Mouse (Mus musculus) limb, embryonic 15.5 days (tissue): Measurements from ENCODE around the gene Fank1. TPM values are rescaled to one million over a fixed set of nuclear protein-coding genes. Genes with fewer than 3 reads are reported as not detected.

Experiments used
- ATAC-seq: fragments of 200-750 bp; cut with Nextera tagmentation; 2 replicates; pipeline ENCODE4 v1.8.0; 2017; ENCODE audit warnings: low read depth, moderate TSS enrichment; ENCODE audit not compliant: insufficient number of reproducible peaks, low FRiP score, low TSS enrichment
- H3K27ac ChIP-seq: fragments of 300-500 bp; sonication (generic); 2 replicates; pipeline ENCODE4 v1.5.1; 2015; ENCODE audit warnings: moderate library complexity, mild to moderate bottlenecking, inconsistent platforms
- H3K27me3 ChIP-seq: fragments of 300-500 bp; sonication (generic); 2 replicates; pipeline ENCODE4 v1.6.1; 2015; ENCODE audit warnings: inconsistent platforms
- H3K36me3 ChIP-seq: fragments of 300-500 bp; sonication (generic); 2 replicates; pipeline ENCODE4 v1.6.1; 2015; ENCODE audit warnings: inconsistent platforms
- H3K4me1 ChIP-seq: fragments of 300-500 bp; sonication (generic); 2 replicates; pipeline ENCODE4 v1.6.1; 2015; ENCODE audit warnings: inconsistent platforms
- H3K4me2 ChIP-seq: fragments of 300-500 bp; sonication (generic); 2 replicates; pipeline ENCODE4 v1.6.1; 2015; ENCODE audit warnings: mild to moderate bottlenecking, inconsistent platforms
- H3K4me3 ChIP-seq: fragments of 300-500 bp; sonication (generic); 2 replicates; pipeline ENCODE4 v1.5.1; 2015; ENCODE audit warnings: mild to moderate bottlenecking, inconsistent platforms
- H3K9ac ChIP-seq: fragments of 300-500 bp; sonication (generic); 2 replicates; pipeline ENCODE4 v1.6.1; 2015; ENCODE audit warnings: inconsistent platforms
- H3K9me3 ChIP-seq: fragments of 300-500 bp; sonication (generic); 2 replicates; pipeline ENCODE4 v1.6.1; 2016; ENCODE audit warnings: inconsistent platforms
- WGBS: fragments of 180-500 bp; shearing (Covaris S2); methylation state at CpG from one replicate; pipeline ENCODE4 v1.1.7; 2015; 5-methylcytosine and 5-hydroxymethylcytosine counted together
- polyA plus RNA-seq: library from polyadenylated mRNA; unstranded; fragments of >200 nt; fragmentation: Nextera tagmentation; extraction: Ambion mirVana; gene quantifications from 2 replicates; pipeline ENCODE4 v1.2.1, GENCODE M21; 2015

The Fank1 gene
- polyA plus RNA-seq, 1 experiment from 2014 or later = not detected

DNA sequence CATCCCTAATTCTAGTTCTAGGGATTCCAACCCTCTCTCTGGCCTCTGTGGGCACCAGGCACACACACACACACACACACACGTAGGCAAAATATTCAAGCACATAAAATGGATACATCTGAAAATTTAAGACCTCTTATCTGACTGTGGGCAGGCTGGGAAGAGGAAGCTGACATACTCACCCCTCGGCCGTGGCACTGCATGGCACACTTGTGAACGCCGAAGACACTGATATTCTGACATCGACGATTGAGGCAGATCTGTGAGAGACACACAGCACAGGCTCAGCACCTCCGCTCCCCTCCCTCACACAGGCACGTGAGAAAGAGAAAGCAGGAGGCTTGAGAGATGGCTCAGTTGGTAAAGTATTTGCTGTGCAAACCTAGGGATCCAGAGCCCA lies 139.6 kb downstream of the Fank1 start:
- H3K4me3 ChIP-seq = no peak overlapping the region
- WGBS = 86% methylated on average over 9 of the region's 9 CpGs

DNA sequence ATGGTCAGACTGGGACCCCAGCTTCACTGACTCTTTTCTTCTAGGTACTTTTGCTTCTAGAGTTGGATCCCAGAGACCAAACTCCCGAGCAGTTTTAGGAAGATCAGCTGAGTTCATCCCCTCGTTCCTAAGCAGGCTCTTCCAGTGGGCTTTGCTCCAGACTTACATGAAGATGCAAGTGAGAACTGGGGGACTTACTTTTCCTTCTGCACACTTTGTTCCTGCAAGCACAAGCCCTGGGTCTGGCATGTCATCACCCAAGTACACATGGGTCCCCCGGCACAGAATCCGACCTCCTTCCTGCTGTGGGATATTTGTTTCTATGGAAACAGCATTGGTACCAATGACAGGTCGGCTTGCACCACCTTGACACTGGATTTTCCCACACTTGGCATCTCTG lies 142.6 kb downstream of the Fank1 start:
- Histone ChIP-seq H3K4me2 (no peak overlapping the region), H3K4me3 (no peak overlapping the region), H3K27me3 (no peaks in the 10 kb centered on the region), H3K4me1 (0 out of 2 replicates have a peak, but pooled peaks cover 4% of the 10 kb centered on the region), H3K9ac (no peak overlapping the region), H3K9me3 (no peaks in the 10 kb centered on the region), H3K36me3 (no peaks in the 10 kb centered on the region), H3K27ac (no peak overlapping the region)
- 60% methylated on average over 5 of the region's 5 CpGs for WGBS
- no peak for ATAC-seq

More for the DNA sequence above, 139.6 kb downstream of the Fank1 start:
- 0 out of 2 replicates have a peak, but pooled peaks cover 4% of the 10 kb centered on the region for H3K4me1 ChIP-seq
- H3K27me3 ChIP-seq = no peaks in the 10 kb centered on the region
- no peak for ATAC-seq
- no peak overlapping the region for H3K9ac ChIP-seq
- no peaks in the 10 kb centered on the region for H3K9me3 ChIP-seq
- H3K4me2 ChIP-seq = no peak overlapping the region
- no peak overlapping the region for H3K27ac ChIP-seq
- H3K36me3 ChIP-seq = no peaks in the 10 kb centered on the region

DNA sequence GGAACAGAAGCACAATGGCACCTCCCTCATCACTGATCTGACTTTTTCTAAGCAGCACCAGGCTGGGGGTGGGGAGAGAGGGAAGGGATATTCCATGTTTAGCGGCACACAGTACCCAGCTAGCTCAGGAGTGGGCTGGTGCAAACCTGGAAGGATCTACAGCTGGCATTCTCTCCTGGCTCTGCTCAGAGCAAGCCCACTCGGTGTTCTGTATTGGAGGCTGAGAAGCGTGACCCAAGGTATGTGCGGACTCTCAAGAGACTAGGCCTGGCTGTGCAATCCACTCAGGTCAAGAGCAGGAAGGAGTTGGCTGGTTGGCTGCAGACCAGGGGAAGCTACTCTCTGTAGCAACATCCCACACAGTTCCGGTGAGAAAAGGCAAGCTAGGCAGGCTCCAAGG lies 143.3 kb downstream of the Fank1 start:
- no peak overlapping the region for H3K27ac ChIP-seq
- ATAC-seq = 0 out of 2 replicates have a peak, but pooled peaks have one; percentile 35
- WGBS = 82% methylated on average over 5 of the region's 5 CpGs

DNA sequence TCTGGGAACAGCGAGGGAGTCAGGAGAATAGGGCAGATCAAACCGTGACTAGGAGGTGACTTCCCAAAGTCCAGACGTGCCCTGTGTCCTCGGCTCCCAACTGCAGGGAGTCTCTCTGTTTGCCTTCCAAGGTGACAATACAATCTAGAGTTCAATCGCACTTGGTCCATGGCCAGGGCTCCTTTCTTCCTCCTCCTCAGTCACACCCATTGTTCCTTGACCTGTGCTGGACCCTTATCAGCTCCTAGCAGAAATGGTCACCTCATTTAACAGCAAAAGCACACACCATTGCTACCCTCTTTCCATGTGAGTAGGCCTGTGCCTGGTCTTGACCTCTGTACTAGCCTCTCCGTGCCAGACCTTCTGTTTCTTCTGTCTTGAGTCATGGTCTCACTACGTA lies 144.1 kb downstream of the Fank1 start:
- Histone ChIP-seq H3K9ac (no peak overlapping the region), H3K9me3 (no peaks in the 10 kb centered on the region), H3K4me1 (0 out of 2 replicates have a peak, but pooled peaks cover 4% of the 10 kb centered on the region), H3K27ac (no peak overlapping the region), H3K4me2 (no peak overlapping the region), H3K36me3 (no peaks in the 10 kb centered on the region), H3K4me3 (no peak overlapping the region), H3K27me3 (no peaks in the 10 kb centered on the region)
- WGBS = 90% methylated on average over 7 of the region's 7 CpGs
- ATAC-seq = no peak

More for the DNA sequence above, 143.3 kb downstream of the Fank1 start:
- Histone ChIP-seq H3K36me3 (no peaks in the 10 kb centered on the region), H3K4me2 (no peak overlapping the region), H3K4me1 (0 out of 2 replicates have a peak, but pooled peaks cover 4% of the 10 kb centered on the region), H3K4me3 (no peak overlapping the region), H3K27me3 (no peaks in the 10 kb centered on the region), H3K9ac (no peak overlapping the region), H3K9me3 (no peaks in the 10 kb centered on the region)

DNA sequence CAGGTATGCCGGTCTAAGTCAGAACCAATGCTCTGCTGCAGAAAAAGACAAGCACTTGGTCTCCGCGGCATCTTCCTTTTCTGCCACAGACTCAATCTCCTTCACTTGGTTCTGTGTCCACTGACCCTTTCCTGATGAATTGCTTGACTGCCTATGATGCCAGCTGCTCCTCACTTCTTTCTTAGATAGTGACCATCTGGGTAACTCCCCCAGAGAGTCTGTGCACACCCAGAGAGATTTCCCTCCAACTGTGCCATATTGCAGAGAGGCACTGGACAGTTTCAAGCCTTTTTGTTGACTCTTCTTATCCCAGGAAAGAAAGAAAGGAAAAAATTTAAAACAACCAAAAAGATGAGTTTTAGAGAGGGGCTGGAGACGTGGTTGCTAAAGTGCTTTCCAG lies 144.6 kb downstream of the Fank1 start:
- 94% methylated on average over 4 of the region's 4 CpGs for WGBS
- Histone ChIP-seq H3K27ac (no peak overlapping the region), H3K9me3 (no peaks in the 10 kb centered on the region), H3K4me1 (0 out of 2 replicates have a peak, but pooled peaks cover 4% of the 10 kb centered on the region), H3K27me3 (no peaks in the 10 kb centered on the region), H3K9ac (no peak overlapping the region), H3K4me3 (no peak overlapping the region), H3K4me2 (no peak overlapping the region), H3K36me3 (no peaks in the 10 kb centered on the region)
- ATAC-seq = no peak

DNA sequence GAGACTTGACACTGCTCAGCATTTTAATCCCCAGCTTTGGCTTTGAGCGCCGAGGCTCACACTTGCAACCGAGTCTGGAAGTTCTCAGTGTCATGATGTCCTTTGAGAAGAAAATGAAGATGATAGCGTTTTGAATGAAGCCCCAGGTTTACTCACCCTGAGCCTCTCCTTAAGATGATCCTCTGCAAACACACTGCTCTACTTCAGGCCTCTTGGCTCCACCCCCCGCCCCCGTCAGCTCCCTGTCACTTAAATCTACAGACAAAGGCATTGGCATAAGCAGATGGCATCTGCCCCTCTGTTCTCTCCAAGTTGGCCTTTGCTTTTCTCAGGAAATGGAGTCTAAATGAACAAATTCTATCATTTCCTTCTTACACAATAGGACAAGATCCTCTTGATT lies 147.3 kb downstream of the Fank1 start:
- H3K27me3 ChIP-seq = no peaks in the 10 kb centered on the region
- H3K4me1 ChIP-seq = 0 out of 2 replicates have a peak, but pooled peaks cover 4% of the 10 kb centered on the region
- H3K4me3 ChIP-seq = no peak overlapping the region
- no peaks in the 10 kb centered on the region for H3K9me3 ChIP-seq
- H3K36me3 ChIP-seq = no peaks in the 10 kb centered on the region; the same call in 1 of the 2 replicates
- H3K27ac ChIP-seq = no peak overlapping the region
- no peak for ATAC-seq
- H3K4me2 ChIP-seq = no peak overlapping the region
- 47% methylated on average over 6 of the region's 6 CpGs for WGBS
- H3K9ac ChIP-seq = no peak overlapping the region

DNA sequence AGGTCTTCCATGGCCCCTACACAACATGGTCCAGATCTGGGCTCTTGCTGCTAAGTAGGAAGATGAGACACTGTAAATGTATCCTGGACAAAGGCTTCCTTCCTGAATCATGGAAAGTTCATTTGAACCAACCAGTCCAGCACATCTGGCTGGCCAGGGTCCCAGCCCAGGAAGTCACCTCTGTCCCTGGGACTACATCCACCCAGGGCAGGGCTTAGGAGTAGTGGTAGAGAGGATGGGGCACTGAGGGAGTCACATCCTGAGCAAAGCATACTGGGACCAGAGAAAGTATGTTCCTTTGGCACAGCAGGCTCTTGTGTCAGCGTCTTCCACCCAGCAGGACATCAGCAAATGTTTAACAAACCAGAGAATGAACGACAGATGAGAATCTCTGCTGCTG lies 149.1 kb downstream of the Fank1 start:
- no peak for ATAC-seq
- Histone ChIP-seq H3K36me3 (no peaks in the 10 kb centered on the region; the same call in 1 of the 2 replicates), H3K4me3 (no peak overlapping the region), H3K9ac (no peak overlapping the region), H3K4me1 (no peaks in the 10 kb centered on the region), H3K27me3 (no peaks in the 10 kb centered on the region), H3K4me2 (no peak overlapping the region), H3K27ac (no peak overlapping the region), H3K9me3 (no peaks in the 10 kb centered on the region)
- WGBS = 68% methylated on average over 2 of the region's 2 CpGs

DNA sequence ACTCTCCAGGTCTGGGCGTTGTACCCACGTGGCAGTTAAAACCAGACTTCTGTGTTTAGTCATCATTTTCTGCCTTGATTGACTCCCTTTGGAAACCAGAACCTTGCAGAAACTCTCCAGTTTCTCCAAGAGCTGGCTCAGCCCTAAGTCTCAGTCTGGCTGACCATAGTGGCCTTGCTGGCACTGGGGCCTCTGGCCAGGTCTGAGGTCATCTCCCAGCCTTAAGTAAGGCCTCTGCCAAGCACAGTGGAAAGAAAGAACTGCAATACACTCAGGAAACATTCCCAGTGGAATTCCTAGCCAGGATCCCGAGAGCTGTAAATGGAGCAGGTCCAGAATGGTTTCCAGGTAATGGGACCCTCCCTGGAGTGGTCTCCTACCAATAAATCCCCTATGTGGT lies 152.3 kb downstream of the Fank1 start:
- H3K4me3 ChIP-seq = no peak overlapping the region
- WGBS = 78% methylated on average over 3 of the region's 3 CpGs
- H3K9ac ChIP-seq = no peak overlapping the region
- no peaks in the 10 kb centered on the region for H3K9me3 ChIP-seq
- H3K4me2 ChIP-seq = no peak overlapping the region
- H3K27me3 ChIP-seq = no peaks in the 10 kb centered on the region
- H3K27ac ChIP-seq = no peak overlapping the region
- no peaks in the 10 kb centered on the region; the same call in 1 of the 2 replicates for H3K36me3 ChIP-seq
- ATAC-seq = no peak
- H3K4me1 ChIP-seq = peaks cover 7% of the 10 kb centered on the region

Other genes with a start within 250 kb of the Fank1 start
- not detected in 2 replicates for gene Tex36, start 174.7 kb upstream of the Fank1 start, polyA plus RNA-seq
- 18.7 and 19.3 TPM in 2 replicates for gene Edrf1, start 139.3 kb upstream of the Fank1 start, polyA plus RNA-seq
- gene Mmp21, start 96.8 kb upstream of the Fank1 start, polyA plus RNA-seq = not detected in 2 replicates
- 161 and 171 TPM in 2 replicates for gene Bccip, start 67.5 kb upstream of the Fank1 start, polyA plus RNA-seq
- 31.0 and 31.3 TPM in 2 replicates for gene Uros, start 66.8 kb upstream of the Fank1 start, polyA plus RNA-seq
- 24.8 and 29.3 TPM in 2 replicates for gene Dhx32, start 5.9 kb downstream of the Fank1 start, polyA plus RNA-seq